8 mouse cellular contexts compared by ENCODE assay signal in the genomic region with DNA sequence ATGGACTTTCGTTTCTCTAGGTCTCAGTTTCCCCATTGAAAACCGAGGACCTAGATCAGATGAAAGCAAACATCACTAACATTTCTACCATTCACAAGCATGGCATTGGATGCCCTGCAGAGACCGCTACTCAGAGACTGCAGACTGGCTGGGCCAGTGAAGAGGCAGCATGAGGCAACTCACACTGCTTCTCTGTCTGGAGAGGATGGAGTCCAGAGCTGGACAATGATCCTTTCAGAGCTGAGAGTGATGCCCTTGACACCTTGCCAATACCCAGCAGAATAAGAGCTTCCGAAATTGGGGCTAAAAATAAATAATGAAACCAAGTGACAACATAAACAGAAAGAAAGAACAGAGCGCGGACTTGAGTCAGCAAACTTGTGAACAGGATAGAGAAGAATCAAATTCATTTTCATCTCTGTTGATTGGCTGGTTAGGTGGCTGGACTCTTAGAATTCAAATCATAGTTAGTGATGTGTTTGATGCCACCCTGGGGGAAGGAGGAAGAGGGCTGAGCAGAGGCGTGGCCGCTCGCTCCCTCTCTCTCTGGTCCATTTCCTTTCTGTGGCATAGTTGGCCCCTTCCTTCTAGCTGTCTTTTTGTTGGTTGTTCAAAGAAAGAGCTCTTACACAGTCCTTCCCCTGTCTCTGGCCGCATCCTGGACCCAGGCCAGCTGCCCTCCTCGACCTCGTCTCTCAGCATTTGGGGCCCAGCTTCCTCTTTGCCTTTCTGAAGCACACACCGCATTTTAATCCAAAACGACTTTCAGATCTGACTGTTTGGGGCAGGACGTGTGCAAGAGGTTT.
DNase-seq lines count a peak whose midpoint lies in the region; ATAC-seq and TF ChIP-seq lines count a peak whose summit lies in the region.

No protein-coding gene starts in this region.

- H3K4me3 ChIP-seq in heart, adult 2 months: no peak overlapping the region
- H3K4me3 ChIP-seq in liver, embryonic 11.5 days (ENCODE audit: low read depth, low read length): no peak overlapping the region

- no peak overlapping the region for H3K27ac ChIP-seq in heart, adult 2 months
- no peak overlapping the region for H3K27ac ChIP-seq in liver, embryonic 11.5 days (ENCODE audit: low read depth, low read length)

- no peak for TF ChIP-seq CTCF in heart, adult 2 months (IDR thresholded peaks at IDR 0.05)

- DNase-seq in heart, adult 2 months: peak; percentile 8 to 21
- DNase-seq in heart, adult 8-10 months (ENCODE audit: low spot score): no peak
- DNase-seq in B cell, adult 2 months: peak; percentile 1 to 3
- DNase-seq in cerebellum, adult 18-20 months: peak; percentile 17 to 24
- DNase-seq in liver, embryonic 11.5 days (ENCODE audit: low spot score): no peak
- DNase-seq in right cerebral cortex, adult 18-20 months: peak; percentile 22
- no peak for DNase-seq in ovary, postnatal 10 days (ENCODE audit: low spot score)

- no peak overlapping the region for H3K4me2 ChIP-seq in liver, embryonic 11.5 days

- no peak for TF ChIP-seq EP300 in heart, adult 2 months (IDR thresholded peaks at IDR 0.05; ENCODE audit: insufficient read depth, low read depth, low read length)

- TF ChIP-seq POLR2A in heart, adult 2 months (IDR thresholded peaks at IDR 0.05; ENCODE audit: insufficient read depth, low read depth, low read length): no peak

- no peaks in the 10 kb centered on the region for H3K79me2 ChIP-seq in heart, adult 2 months (replicated peaks; ENCODE audit: control insufficient read depth, insufficient read depth, low read length)

- peak; percentile 91 to 92 for ATAC-seq in hematopoietic stem cell, adult 5-6 weeks (replicated peaks in 1 of 2; ENCODE audit: insufficient read depth in 1 of 2, low FRiP score in 2 of 2, low TSS enrichment in 1 of 2, low read depth in 1 of 2, poor library complexity in 2 of 2, severe bottlenecking in 2 of 2)
- peak; percentile 49 for ATAC-seq in liver, embryonic 11.5 days (replicated peaks; ENCODE audit: low FRiP score)

- no peak overlapping the region for H3K9ac ChIP-seq in heart, adult 2 months (ENCODE audit: low read depth, low read length)
- no peak overlapping the region for H3K9ac ChIP-seq in liver, embryonic 11.5 days (ENCODE audit: low read depth, low read length)

- 39% methylated on average over 15 of the region's 15 CpGs for WGBS in heart, adult 2 months
- 54% methylated on average over 15 of the region's 15 CpGs for WGBS in liver, embryonic 11.5 days

- intact Hi-C loops in heart, adult 2 months (cut with DNase I): no loop called here

- H3K4me1 ChIP-seq in heart, adult 2 months (ENCODE audit: control insufficient read depth, insufficient read depth, low read length): no peaks in the 10 kb centered on the region
- no peaks in the 10 kb centered on the region for H3K4me1 ChIP-seq in liver, embryonic 11.5 days (replicated peaks; ENCODE audit: control insufficient read depth, insufficient read depth, low read length)

- H3K36me3 ChIP-seq in heart, adult 2 months (ENCODE audit: control insufficient read depth, insufficient read depth, low read length): no peaks in the 10 kb centered on the region
- no peaks in the 10 kb centered on the region for H3K36me3 ChIP-seq in liver, embryonic 11.5 days (ENCODE audit: control insufficient read depth, insufficient read depth, low read length)

- no peaks in the 10 kb centered on the region for H3K9me3 ChIP-seq in liver, embryonic 11.5 days (ENCODE audit: control insufficient read depth, low read length)

- H3K27me3 ChIP-seq in heart, adult 2 months (ENCODE audit: control insufficient read depth, insufficient read depth, low read length): no peaks in the 10 kb centered on the region
- H3K27me3 ChIP-seq in liver, embryonic 11.5 days (replicated peaks; ENCODE audit: control insufficient read depth, insufficient read depth, low read length): no peaks in the 10 kb centered on the region

Comparison
In these comparisons a context has a peak if more than half of its experiments do, and no peak if none do; other contexts are left out.
1. DNase-seq: peak in heart, adult 2 months (2 of 2), B cell, adult 2 months (2 of 2), cerebellum, adult 18-20 months (2 of 2) and right cerebral cortex, adult 18-20 months (single experiment); none in heart, adult 8-10 months (single experiment), liver, embryonic 11.5 days (single experiment) and ovary, postnatal 10 days (single experiment).